Mouse (Mus musculus) brain, adult 10 weeks (tissue): ENCODE measurements around the gene Trank1. TPM values are rescaled to one million over a fixed set of nuclear protein-coding genes. Genes with fewer than 3 reads are reported as not detected.

Experiments used
- polyA plus RNA-seq: library from polyadenylated mRNA; stranded (reverse); fragments of 350-450 nt; fragmentation: Illumina TruSeq; extraction: RNeasy Lipid Tissue Mini Kit (QIAGEN cat#74804); gene quantifications from one replicate; pipeline ENCODE4 v1.2.3, GENCODE M21; 2015; ENCODE audit warnings: low read depth, low replicate concordance

Gene Trank1
- 188 TPM for polyA plus RNA-seq

DNA sequence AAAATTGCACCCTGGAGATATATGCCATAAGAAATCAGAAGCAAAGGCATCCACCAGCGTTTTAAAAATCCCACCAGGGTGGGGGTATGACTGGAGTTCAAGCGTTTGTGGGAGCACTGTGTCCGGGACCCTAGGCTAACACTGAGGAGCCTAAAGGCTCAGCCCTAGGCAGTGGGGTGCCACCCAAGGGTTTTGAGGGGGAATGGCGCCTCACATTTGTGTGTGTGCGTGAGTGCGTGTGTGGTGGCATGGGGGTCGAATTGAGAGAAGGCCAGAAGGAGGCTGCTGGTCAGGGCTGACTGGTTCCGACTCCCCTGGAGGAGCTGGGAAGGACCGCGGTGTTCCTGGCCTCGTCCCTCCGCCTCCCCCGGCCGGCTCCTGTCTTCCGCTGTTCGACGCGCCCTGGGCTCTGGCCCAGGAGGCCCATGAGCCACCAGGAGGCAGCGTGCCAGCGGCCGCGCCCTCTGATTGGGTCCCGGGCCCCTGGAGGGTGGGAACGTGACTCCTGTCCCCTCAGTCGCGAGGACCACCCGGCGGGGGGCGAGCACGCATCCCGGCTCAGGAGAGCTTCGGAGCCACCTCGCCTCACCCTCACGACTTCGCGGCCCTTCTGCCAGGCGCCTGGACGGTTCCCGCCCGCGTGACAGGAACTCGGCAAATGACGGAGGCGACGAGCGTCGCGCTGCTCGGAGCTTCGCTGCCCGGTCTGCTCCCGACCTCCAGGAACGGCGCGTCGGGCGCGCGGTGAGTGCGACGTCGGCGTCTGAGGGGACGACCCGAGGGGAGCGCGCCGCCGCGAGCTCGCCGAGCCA, at the start of gene Trank1:
Gene Trank1 (plus strand): TSS at position 709 of the 812 bp plus-strand sequence.

DNA sequence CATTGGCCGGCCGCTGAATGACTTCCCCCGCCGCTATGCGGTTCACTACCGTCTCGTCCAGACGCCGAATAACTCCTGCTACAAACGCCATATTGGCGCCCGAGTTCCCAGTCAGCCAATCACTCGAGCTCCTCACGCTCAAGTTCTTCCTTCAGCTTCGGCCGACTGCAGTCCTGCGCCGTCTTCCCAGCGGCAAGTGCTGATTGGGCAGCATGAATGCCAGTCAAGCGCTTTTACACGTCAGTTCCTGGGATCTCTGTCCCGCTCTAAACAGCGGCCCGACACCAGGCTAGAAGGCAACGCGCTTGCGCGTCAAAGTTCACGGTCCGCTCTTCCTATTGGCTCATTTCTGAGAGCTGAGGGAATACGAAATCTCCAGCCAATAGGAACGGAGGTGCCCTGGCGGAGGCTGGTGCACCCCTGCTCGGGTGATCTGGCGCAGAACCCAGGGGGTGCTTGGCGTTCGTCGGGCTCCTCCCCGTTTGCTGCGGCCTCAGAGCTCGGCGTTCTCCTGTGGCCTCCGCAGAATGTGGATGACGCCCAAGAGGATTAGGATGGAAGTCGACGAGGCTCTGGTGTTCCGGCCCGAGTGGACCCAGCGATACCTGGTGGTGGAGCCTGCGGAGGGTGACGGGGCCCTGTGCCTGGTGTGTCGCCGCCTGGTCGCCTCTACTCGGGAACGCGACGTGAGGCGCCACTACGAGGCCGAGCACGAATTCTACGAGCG, 39.9 kb upstream of the Trank1 start, which contains the start of the genes Mlh1 and Epm2aip1:
Gene Mlh1 (minus strand): TSS at position 358 of the 727 bp plus-strand sequence.
Gene Epm2aip1 (plus strand): TSS at position 496 of the 727 bp plus-strand sequence.

DNA sequence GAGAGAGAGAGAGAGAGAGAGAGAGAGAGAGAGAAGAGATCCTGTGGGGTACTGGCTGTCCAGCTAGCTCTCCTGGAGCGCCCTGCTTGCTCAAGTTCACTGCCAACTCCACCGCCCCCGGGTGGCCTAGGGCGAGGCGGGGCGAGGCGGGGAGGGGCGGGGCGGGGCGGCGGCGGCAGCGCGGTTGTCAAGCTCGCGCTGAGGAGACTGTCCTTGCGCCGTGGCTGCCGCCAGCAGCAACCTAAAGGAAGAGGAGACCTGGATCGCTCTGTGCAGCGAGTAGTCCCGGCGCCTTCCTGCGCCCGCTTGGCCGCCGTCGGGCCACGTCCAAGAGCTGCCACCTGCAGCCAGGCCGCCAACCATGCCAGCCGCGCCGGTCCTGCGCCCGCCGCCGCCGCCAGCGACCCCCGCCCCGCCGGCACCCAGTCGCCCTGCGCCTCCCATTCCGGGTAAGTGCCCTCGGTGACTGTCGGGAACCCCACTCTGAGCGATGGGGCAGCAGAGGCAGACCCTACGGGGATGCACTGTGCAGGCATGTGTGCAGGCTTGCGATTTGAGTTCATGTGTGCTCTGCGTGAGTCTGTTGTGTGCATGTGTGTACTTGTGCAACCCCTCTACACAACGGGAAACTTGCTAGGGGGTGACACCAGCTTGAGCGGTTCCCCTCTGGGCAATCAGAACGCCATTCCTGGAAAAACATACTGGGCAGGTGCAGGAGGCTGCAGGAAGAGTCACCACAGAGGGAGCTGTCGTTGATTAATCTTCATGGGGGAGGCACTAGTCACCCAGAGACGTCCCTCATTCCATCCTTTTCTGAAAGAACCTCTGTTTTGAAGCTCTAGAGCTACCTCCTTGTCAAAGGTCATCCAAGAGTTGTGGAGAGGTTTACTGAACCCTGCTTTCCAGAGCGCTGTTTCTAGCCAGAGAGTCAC, 127.6 kb downstream of the Trank1 start, which contains the start of gene Dclk3:
Gene Dclk3 (plus strand): TSS at position 178 of the 932 bp plus-strand sequence.

Other genes with a start within 250 kb of the Trank1 start
- 34.5 TPM for gene Lrrfip2, start 194.1 kb upstream of the Trank1 start, polyA plus RNA-seq
- 18.5 TPM for gene Mlh1, start 39.9 kb upstream of the Trank1 start, polyA plus RNA-seq
- 83.8 TPM for gene Epm2aip1, start 39.8 kb upstream of the Trank1 start, polyA plus RNA-seq
- 26.2 TPM for gene Dclk3, start 127.3 kb downstream of the Trank1 start, polyA plus RNA-seq